Mouse (Mus musculus): ENCODE data around the gene Mcur1. TPM values are rescaled to one million over a fixed set of nuclear protein-coding genes. Genes with fewer than 3 reads are reported as not detected.

Gene Mcur1
- polyA plus RNA-seq, 1 experiment from 2014 or later: 5.7 TPM

- no peak overlapping the region for H3K4me2 ChIP-seq
- 69% methylated on average over 2 of the region's 2 CpGs for WGBS (ENCODE audit: insufficient replicate concordance)
- no peak overlapping the region for H3K27ac ChIP-seq (replicated peaks)
- no peak overlapping the region for H3K9ac ChIP-seq
- no peaks in the 10 kb centered on the region for H3K9me3 ChIP-seq (replicated peaks)
- no peak overlapping the region for H3K4me3 ChIP-seq (replicated peaks)
- no peaks in the 10 kb centered on the region; the same call in 1 of the 2 replicates for H3K27me3 ChIP-seq
- no peak for ATAC-seq (ENCODE audit: insufficient read depth)
- H3K4me1 ChIP-seq (replicated peaks): no peaks in the 10 kb centered on the region
- no peaks in the 10 kb centered on the region for H3K36me3 ChIP-seq (replicated peaks)
These were observed 25.3 kb upstream of the Mcur1 start for GRCm38 (mm10) chr13:43585335-43585734.

DNA sequence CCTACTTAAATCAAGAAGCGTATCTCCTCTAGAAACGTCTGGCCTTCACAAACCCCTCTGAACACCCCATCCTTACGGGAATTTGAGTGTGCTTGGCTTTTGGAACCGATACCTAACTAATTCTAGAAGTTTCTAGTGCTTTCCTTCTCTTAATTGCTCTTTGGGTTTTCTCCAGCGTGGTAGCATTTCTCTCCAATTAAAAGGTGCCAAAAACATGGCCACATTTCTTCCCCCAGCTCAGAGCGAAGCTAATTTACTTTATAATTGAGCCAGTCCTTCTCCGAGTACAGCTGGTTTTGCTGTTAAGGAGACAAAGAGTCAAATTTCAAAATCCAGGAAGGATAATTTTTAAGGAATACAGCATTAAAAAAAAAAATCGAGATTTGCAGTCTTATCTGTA lies 23.5 kb upstream of the Mcur1 start:
- H3K27me3 ChIP-seq: no peaks in the 10 kb centered on the region; the same call in 1 of the 2 replicates

GRCm38 (mm10) chr13:43582961-43583360 lies 23.0 kb upstream of the Mcur1 start:
- 55% methylated on average over 16 of the region's 16 CpGs for WGBS (ENCODE audit: insufficient replicate concordance)
- H3K4me2 ChIP-seq: no peak overlapping the region

More for the DNA sequence above, 23.5 kb upstream of the Mcur1 start:
- no peaks in the 10 kb centered on the region for H3K4me1 ChIP-seq (replicated peaks)
- no peak overlapping the region for H3K27ac ChIP-seq (replicated peaks)
- H3K4me3 ChIP-seq (replicated peaks): no peak overlapping the region
- no peak overlapping the region for H3K9ac ChIP-seq
- H3K9me3 ChIP-seq (replicated peaks): no peaks in the 10 kb centered on the region
- no peak for ATAC-seq (ENCODE audit: insufficient read depth)
- no peaks in the 10 kb centered on the region for H3K36me3 ChIP-seq (replicated peaks)
- H3K4me2 ChIP-seq: no peak overlapping the region
- WGBS (ENCODE audit: insufficient replicate concordance): 50% methylated on average over 8 of the region's 8 CpGs

DNA sequence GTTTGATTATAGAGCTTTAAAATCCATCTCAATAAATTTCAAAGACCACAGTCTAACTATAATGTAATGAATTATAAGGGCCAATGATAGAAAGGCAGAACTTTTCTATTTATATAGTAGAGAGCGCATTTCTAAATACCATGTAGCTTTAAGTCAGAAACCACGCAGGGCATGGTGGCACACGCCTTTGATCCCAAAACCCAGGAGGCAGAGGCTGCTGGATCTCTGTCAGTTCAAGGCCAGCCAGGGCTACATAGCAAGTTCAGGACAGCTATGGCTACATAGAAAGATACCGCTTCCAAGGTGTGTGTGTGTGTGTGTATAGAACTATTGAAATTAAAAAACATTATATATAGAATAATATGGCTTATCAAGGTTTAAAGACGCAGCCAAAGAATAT lies 20.7 kb upstream of the Mcur1 start:
- 75% methylated on average over 5 of the region's 5 CpGs for WGBS (ENCODE audit: insufficient replicate concordance)
- ATAC-seq (ENCODE audit: insufficient read depth): no peak

More at GRCm38 (mm10) chr13:43582961-43583360, 23.0 kb upstream of the Mcur1 start:
- Histone ChIP-seq H3K4me3 (replicated peaks) (no peak overlapping the region), H3K9ac (no peak overlapping the region), H3K36me3 (replicated peaks) (no peaks in the 10 kb centered on the region), H3K9me3 (replicated peaks) (no peaks in the 10 kb centered on the region), H3K27me3 (no peaks in the 10 kb centered on the region; the same call in 1 of the 2 replicates), H3K27ac (replicated peaks) (no peak overlapping the region), H3K4me1 (replicated peaks) (no peaks in the 10 kb centered on the region)
- ATAC-seq (ENCODE audit: insufficient read depth): no peak

DNA sequence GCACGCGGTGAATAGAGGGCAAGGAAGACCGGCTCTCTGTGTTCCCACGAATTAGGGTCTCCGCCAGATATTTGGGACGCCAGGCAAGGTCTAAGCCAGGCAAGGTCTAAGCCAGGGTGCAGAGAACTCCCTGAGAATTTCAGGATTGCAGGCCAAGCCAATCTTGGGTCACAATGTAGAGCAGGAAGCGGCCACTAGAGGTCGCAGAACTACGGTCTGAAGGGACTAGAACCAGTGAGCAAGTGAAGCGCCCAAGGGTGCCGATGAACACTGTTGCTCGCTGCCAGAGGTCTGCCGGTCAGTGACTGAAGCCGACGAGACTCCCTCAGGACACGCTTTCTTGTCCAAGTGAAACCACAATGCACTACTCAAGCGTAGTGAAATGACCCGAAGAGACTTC lies 19.7 kb upstream of the Mcur1 start:
- H3K4me2 ChIP-seq: no peak overlapping the region
- WGBS (ENCODE audit: insufficient replicate concordance): 17% methylated on average over 18 of the region's 18 CpGs
- H3K9ac ChIP-seq: no peak overlapping the region
- no peaks in the 10 kb centered on the region for H3K4me1 ChIP-seq (replicated peaks)
- no peak for ATAC-seq (ENCODE audit: insufficient read depth)
- H3K27ac ChIP-seq (replicated peaks): no peak overlapping the region
- no peaks in the 10 kb centered on the region; the same call in 1 of the 2 replicates for H3K27me3 ChIP-seq
- H3K4me3 ChIP-seq (replicated peaks): no peak overlapping the region
- no peaks in the 10 kb centered on the region for H3K9me3 ChIP-seq (replicated peaks)
- no peaks in the 10 kb centered on the region for H3K36me3 ChIP-seq (replicated peaks)

More for the DNA sequence above, 20.7 kb upstream of the Mcur1 start:
- Histone ChIP-seq H3K4me2 (no peak overlapping the region), H3K9me3 (replicated peaks) (no peaks in the 10 kb centered on the region), H3K9ac (no peak overlapping the region), H3K36me3 (replicated peaks) (no peaks in the 10 kb centered on the region), H3K27me3 (no peaks in the 10 kb centered on the region; the same call in 1 of the 2 replicates), H3K4me3 (replicated peaks) (no peak overlapping the region), H3K27ac (replicated peaks) (no peak overlapping the region), H3K4me1 (replicated peaks) (no peaks in the 10 kb centered on the region)

DNA sequence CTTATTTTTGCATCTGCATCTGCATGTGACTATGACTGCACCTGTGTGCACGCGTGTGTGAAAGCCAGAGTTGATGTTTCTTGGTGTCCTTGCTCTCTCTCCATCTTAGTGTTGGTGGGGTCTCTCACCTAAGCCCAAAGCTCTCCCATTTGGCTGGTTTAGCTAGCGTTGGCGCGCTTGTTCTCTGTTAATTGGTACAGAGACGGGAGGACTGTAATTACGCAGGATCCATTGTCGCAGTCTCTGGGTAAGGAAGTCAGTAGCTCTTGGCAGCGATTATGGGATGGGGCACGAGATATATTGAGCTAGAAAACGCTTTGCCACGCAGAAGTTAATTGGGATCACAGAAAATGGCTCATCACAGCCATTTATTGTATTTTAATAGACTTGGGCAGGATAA lies 17.8 kb upstream of the Mcur1 start:
- no peak for ATAC-seq (ENCODE audit: insufficient read depth)
- no peaks in the 10 kb centered on the region for H3K36me3 ChIP-seq (replicated peaks)
- no peaks in the 10 kb centered on the region for H3K9me3 ChIP-seq (replicated peaks)
- H3K4me1 ChIP-seq (replicated peaks): no peaks in the 10 kb centered on the region
- no peaks in the 10 kb centered on the region for H3K27me3 ChIP-seq
- no peak overlapping the region for H3K4me3 ChIP-seq (replicated peaks)
- no peak overlapping the region for H3K9ac ChIP-seq
- 79% methylated on average over 12 of the region's 12 CpGs for WGBS (ENCODE audit: insufficient replicate concordance)
- no peak overlapping the region for H3K4me2 ChIP-seq
- H3K27ac ChIP-seq (replicated peaks): no peak overlapping the region

DNA sequence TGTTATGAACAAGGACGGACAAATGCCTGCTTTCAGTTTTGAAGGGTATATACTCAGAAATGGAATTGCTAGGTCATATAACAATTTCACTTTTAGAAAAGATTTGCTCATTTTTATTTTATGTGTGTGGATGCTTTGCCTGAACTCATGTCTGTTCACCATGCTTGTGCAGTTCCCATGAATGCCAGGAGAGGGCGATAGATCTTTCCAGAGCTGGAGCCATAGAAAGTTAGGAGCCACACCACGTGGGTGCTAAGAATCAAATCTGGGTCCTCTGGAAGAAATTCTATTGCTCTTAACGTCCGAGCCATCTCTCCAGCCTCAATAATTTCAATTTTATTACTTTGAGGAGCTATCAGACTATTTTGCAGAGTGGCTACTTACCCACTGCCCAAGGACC lies 17.3 kb upstream of the Mcur1 start:
- no peaks in the 10 kb centered on the region for H3K9me3 ChIP-seq (replicated peaks)
- no peaks in the 10 kb centered on the region for H3K27me3 ChIP-seq
- WGBS (ENCODE audit: insufficient replicate concordance): 52% methylated on average over 5 of the region's 5 CpGs
- no peak for ATAC-seq (ENCODE audit: insufficient read depth)
- no peaks in the 10 kb centered on the region for H3K36me3 ChIP-seq (replicated peaks)
- H3K27ac ChIP-seq (replicated peaks): no peak overlapping the region
- H3K4me3 ChIP-seq (replicated peaks): no peak overlapping the region
- no peak overlapping the region for H3K4me2 ChIP-seq
- H3K9ac ChIP-seq: no peak overlapping the region
- H3K4me1 ChIP-seq (replicated peaks): no peaks in the 10 kb centered on the region

DNA sequence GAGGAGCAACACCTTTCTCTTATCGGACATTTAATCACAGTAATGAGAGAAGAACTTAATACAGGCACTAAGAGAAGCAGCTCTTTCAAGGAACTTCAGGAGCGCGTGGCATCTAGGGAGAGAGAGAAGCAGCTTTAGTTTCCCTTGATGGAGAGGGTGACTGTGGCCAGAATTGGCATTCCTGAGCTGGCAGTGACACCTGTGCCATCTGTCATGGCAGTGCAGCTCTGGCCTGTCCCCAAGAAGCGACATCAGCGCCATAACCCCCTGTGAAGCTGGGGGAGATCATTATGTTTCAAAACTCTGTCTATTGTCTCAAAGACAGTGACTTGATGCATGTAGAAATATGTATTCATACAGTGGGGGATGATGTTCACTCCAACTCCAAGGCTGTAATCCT lies 15.4 kb upstream of the Mcur1 start:
- no peaks in the 10 kb centered on the region for H3K27me3 ChIP-seq
- 77% methylated on average over 5 of the region's 5 CpGs for WGBS (ENCODE audit: insufficient replicate concordance)
- no peaks in the 10 kb centered on the region for H3K4me1 ChIP-seq (replicated peaks)
- H3K36me3 ChIP-seq (replicated peaks): no peaks in the 10 kb centered on the region
- no peak overlapping the region for H3K4me3 ChIP-seq (replicated peaks)
- ATAC-seq (ENCODE audit: insufficient read depth): no peak
- H3K9ac ChIP-seq: no peak overlapping the region
- H3K4me2 ChIP-seq: no peak overlapping the region
- H3K27ac ChIP-seq (replicated peaks): no peak overlapping the region
- H3K9me3 ChIP-seq (replicated peaks): no peaks in the 10 kb centered on the region

DNA sequence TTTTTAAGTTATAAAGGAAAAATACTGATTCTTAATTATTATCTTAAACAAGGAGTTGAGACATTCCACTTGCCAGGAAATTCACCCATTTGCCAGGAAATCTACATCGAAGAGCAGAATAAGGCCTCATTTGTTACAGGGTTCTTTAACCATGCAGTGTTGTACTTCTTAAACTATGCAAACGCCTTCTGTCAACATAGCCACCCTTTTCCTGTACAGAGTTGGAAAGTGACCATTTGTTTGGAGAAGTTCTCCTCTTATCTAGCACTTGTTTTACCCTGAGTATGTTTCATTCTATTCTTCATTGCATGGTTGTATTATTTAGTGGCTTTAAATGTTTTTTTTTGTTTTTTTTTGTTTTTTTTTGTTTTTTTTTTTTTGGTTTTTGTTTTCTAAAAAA lies 14.0 kb upstream of the Mcur1 start:
- ATAC-seq (ENCODE audit: insufficient read depth): no peak
- H3K9me3 ChIP-seq (replicated peaks): no peaks in the 10 kb centered on the region
- 40% methylated on average over 2 of the region's 2 CpGs for WGBS (ENCODE audit: insufficient replicate concordance)
- no peak overlapping the region for H3K4me3 ChIP-seq (replicated peaks)
- no peak overlapping the region for H3K9ac ChIP-seq
- H3K36me3 ChIP-seq (replicated peaks): no peaks in the 10 kb centered on the region
- H3K27ac ChIP-seq (replicated peaks): no peak overlapping the region
- no peaks in the 10 kb centered on the region for H3K4me1 ChIP-seq (replicated peaks)
- no peaks in the 10 kb centered on the region for H3K27me3 ChIP-seq
- H3K4me2 ChIP-seq: no peak overlapping the region

GRCm38 (mm10) chr13:43567141-43567891 lies 7.3 kb upstream of the Mcur1 start:
- Histone ChIP-seq H3K27me3 (no peaks in the 10 kb centered on the region; the same call in 1 of the 2 replicates), H3K27ac (replicated peaks) (no peak overlapping the region), H3K9me3 (replicated peaks) (no peaks in the 10 kb centered on the region), H3K36me3 (replicated peaks) (no peaks in the 10 kb centered on the region), H3K9ac (no peak overlapping the region), H3K4me2 (no peak overlapping the region), H3K4me1 (replicated peaks) (peaks cover 10% of the 10 kb centered on the region), H3K4me3 (replicated peaks) (no peak overlapping the region)
- 66% methylated on average over 25 of the region's 25 CpGs for WGBS (ENCODE audit: insufficient replicate concordance)
- ATAC-seq (ENCODE audit: insufficient read depth): no peak

- 77% methylated on average over 8 of the region's 8 CpGs for WGBS (ENCODE audit: insufficient replicate concordance)
These were observed 6.2 kb upstream of the Mcur1 start for GRCm38 (mm10) chr13:43566184-43566583.

GRCm38 (mm10) chr13:43565346-43565745 lies 5.4 kb upstream of the Mcur1 start:
- WGBS (ENCODE audit: insufficient replicate concordance): 12% methylated on average over 9 of the region's 9 CpGs
- H3K4me2 ChIP-seq: no peak overlapping the region
- H3K36me3 ChIP-seq (replicated peaks): no peaks in the 10 kb centered on the region
- H3K4me1 ChIP-seq (replicated peaks): peaks cover 20% of the 10 kb centered on the region
- no peaks in the 10 kb centered on the region for H3K9me3 ChIP-seq (replicated peaks)
- H3K27me3 ChIP-seq: no peaks in the 10 kb centered on the region; the same call in 1 of the 2 replicates
- no peak overlapping the region for H3K9ac ChIP-seq
- ATAC-seq (ENCODE audit: insufficient read depth): no peak
- H3K4me3 ChIP-seq (replicated peaks): no peak overlapping the region
- H3K27ac ChIP-seq (replicated peaks): no peak overlapping the region

More at GRCm38 (mm10) chr13:43566184-43566583, 6.2 kb upstream of the Mcur1 start:
- H3K4me3 ChIP-seq (replicated peaks): no peak overlapping the region
- no peak overlapping the region for H3K9ac ChIP-seq
- no peak overlapping the region for H3K27ac ChIP-seq (replicated peaks)
- no peak for ATAC-seq (ENCODE audit: insufficient read depth)
- H3K4me1 ChIP-seq (replicated peaks): peaks cover 12% of the 10 kb centered on the region
- H3K27me3 ChIP-seq: no peaks in the 10 kb centered on the region; the same call in 1 of the 2 replicates
- H3K4me2 ChIP-seq: no peak overlapping the region
- no peaks in the 10 kb centered on the region for H3K36me3 ChIP-seq (replicated peaks)
- no peaks in the 10 kb centered on the region for H3K9me3 ChIP-seq (replicated peaks)

Measured in liver, embryonic 15.5 days (tissue).